ENCODE assay signal across 28 mouse cellular contexts in genomic region chr3:34903106-34903505, GRCm38 (mm10).
"Had no signal": no experiment of that assay in that cellular context is flagged by ENCODE, and none has a peak within 500 bp of the region (broad histone marks: within the 10 kb centered on the region; RNA-seq: fewer than 3 reads in every experiment).

No protein-coding gene starts in this region.

- DNase-seq: heart, postnatal 10 days; heart, postnatal 36 days; heart, postnatal 4 days; kidney, adult 11 months; kidney, postnatal 10 days; kidney, postnatal 14 days; kidney, postnatal 4 days; layer of hippocampus, adult 9-11 months; layer of hippocampus, postnatal 36 days had no signal

- H3K4me2 ChIP-seq: heart, embryonic 11.5 days; heart, embryonic 12.5 days; heart, embryonic 13.5 days; heart, embryonic 15.5 days; hindbrain, embryonic 12.5 days; hindbrain, embryonic 13.5 days; hindbrain, embryonic 14.5 days; hindbrain, embryonic 15.5 days; intestine, embryonic 15.5 days had no signal

- H3K27ac ChIP-seq: heart, embryonic 10.5 days; heart, embryonic 13.5 days; heart, embryonic 15.5 days; hindbrain, embryonic 10.5 days; hindbrain, embryonic 12.5 days; hindbrain, embryonic 13.5 days; hindbrain, embryonic 14.5 days; hindbrain, embryonic 15.5 days; hindbrain, postnatal 0 days; intestine, embryonic 15.5 days; kidney, postnatal 0 days; layer of hippocampus, adult 2 months; left cerebral cortex, adult 2 months had no signal

- ATAC-seq: hindbrain, embryonic 16.5 days; hindbrain, postnatal 0 days; inflammation-experienced regulatory T-cells, adult 6 months; intestine, embryonic 15.5 days; intestine, embryonic 16.5 days; intestine, postnatal 0 days had no signal

- H3K27me3 ChIP-seq: heart, embryonic 12.5 days; heart, embryonic 15.5 days; hindbrain, embryonic 12.5 days; hindbrain, embryonic 15.5 days; intestine, embryonic 15.5 days had no signal

- H3K4me3 ChIP-seq: heart, embryonic 10.5 days; heart, embryonic 12.5 days; heart, embryonic 13.5 days; heart, embryonic 15.5 days; hindbrain, embryonic 10.5 days; hindbrain, embryonic 12.5 days; hindbrain, embryonic 13.5 days; hindbrain, embryonic 15.5 days; intestine, embryonic 15.5 days; layer of hippocampus, adult 2 months; left cerebral cortex, adult 2 months had no signal

- H3K36me3 ChIP-seq: heart, embryonic 10.5 days; heart, embryonic 12.5 days; heart, embryonic 13.5 days; heart, embryonic 15.5 days; hindbrain, embryonic 10.5 days; hindbrain, embryonic 12.5 days; hindbrain, embryonic 13.5 days; hindbrain, embryonic 15.5 days; intestine, embryonic 15.5 days had no signal

- H3K9ac ChIP-seq: heart, embryonic 12.5 days; heart, embryonic 13.5 days; heart, embryonic 15.5 days; hindbrain, embryonic 12.5 days; hindbrain, embryonic 13.5 days; hindbrain, embryonic 14.5 days; hindbrain, embryonic 15.5 days; intestine, embryonic 15.5 days had no signal

- H3K4me1 ChIP-seq: hindbrain, embryonic 10.5 days; hindbrain, embryonic 12.5 days; hindbrain, embryonic 13.5 days; hindbrain, embryonic 15.5 days; intestine, embryonic 15.5 days had no signal

- H3K9me3 ChIP-seq: heart, embryonic 10.5 days; heart, embryonic 12.5 days; heart, embryonic 13.5 days; heart, embryonic 15.5 days; hindbrain, embryonic 10.5 days; hindbrain, embryonic 12.5 days; hindbrain, embryonic 13.5 days; hindbrain, embryonic 15.5 days; intestine, embryonic 15.5 days had no signal
